Mouse (Mus musculus) kidney, postnatal 10 days (tissue): ENCODE measurements around the gene Slc28a1.
"Not testable (repeated sequence)": the region's sequence is repeated elsewhere in the genome, so short reads cannot be mapped to it uniquely, and the experiment has no call there.

Experiments used
- DNase-seq: peaks from one replicate; pipeline ENCODE4 v3.0.0; 2021; ENCODE audit warnings: mixed read lengths

Slc28a1 gene

DNA sequence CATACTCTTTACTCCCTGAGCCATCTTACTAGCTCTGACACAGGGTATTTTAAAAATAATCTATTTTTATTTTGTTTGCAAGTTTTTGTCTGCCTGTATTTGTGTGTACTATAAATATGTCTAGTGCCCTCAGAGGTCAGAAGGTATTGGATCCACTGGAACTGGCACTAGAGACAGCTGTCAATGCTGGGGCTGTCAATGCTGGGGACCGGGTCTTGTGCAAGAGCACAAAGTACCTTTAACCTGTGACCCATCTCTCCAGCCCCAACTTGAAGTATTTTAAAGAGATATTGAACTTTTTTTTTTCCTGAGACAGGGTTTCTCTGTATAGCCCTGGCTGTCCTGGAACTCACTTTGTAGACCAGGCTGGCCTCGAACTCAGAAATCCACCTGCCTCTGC, 59.3 kb downstream of the Slc28a1 start:
- no peak for DNase-seq

DNA sequence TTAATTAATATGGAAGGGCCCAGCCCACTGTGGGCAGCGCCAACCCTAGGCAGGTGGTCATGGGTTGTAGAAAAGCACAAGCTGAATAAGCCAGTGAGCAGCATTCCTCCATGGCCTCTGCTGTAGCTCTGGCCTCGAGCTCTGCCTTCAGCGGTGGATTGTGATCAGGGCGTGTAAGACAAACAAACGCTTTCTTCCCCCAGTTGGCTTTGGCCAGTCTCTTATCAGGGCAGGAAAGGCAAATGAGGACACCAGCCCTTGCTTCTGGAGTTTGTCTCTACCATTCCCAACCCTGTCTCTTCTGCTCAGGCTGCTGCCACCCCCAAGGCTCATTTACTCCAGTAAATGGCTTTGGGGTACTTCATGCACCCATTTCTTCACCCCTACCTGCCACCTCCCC, 60.1 kb downstream of the Slc28a1 start:
- DNase-seq: no peak

DNA sequence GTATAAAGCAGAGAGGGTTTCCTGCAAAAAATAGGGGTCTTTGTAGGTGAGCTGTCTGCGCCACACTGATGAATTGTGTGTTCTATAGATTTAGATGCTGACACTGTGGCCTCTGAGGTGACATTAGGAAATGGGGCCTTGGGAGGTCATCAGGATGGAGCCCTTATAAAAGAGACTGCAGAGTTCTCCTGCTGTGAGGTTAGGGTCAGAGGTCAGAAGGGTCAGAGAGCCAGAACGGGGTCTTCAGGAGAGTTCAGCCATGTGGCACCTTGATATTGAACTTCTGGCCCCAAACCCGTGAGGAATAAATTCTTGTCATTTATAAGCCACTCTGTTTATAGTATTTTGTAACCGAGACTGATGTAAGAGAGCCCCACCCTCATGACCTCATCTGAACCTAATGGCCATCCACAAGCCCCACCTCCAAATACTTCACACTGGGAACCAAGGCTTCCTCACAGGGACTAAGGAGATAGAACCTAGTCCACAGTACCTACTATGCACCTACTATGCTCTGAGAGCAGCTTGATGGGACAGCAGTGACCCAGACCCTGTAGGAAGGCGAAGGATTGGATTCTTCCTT, 61.7 kb downstream of the Slc28a1 start:
- no peak for DNase-seq

DNA sequence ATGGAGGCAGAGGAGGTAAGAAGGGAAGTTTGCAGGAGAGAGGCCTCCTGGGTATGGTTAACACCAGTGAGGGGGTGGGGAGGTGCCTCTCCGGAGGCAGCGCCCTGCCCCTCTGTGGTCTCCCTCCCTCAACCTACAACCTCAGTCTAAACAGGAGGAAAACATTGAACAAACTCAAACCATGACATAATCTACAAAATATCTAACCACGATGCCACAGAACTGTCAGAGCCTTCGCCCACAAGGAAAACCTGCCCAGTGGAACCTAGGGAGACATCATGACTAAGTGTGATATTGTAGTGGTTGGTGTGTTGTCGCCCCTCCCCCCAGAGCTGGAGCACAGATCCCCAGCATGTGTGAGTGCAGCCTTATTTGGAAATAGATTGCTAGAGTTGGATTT, 64.9 kb downstream of the Slc28a1 start:
- no peak for DNase-seq

DNA sequence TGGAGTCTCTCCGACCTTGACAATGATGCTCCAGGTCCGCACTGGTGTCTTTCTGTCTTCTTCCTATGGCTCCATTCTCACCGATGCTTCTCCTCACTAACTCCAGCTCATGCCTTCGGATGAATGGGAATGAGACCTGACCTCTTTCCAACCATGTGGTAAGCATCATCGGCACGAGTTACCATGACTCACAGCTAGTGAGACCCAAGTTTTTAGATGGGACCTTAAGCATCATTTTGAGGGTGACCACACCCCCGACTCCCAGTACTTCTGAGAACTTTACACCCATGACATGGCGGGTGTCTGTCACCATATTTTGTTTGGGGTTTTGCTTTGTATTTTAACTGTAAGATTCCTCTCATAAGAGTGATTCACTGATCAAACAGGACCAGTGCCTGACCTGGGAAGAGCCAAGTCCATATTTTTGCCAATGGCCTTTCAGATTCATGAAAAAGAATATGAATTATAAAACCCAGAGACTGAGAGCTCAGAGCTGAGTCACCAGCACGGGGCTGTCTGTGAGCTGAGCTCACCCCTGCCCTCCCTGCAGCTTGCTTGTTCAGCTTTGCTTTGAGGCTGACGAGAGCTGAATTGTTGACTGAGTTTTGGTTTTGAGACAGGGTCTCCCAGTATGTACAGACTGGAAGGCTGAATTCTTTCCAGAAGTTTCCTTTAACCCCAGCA, 68.0 kb downstream of the Slc28a1 start:
- no peak for DNase-seq

DNA sequence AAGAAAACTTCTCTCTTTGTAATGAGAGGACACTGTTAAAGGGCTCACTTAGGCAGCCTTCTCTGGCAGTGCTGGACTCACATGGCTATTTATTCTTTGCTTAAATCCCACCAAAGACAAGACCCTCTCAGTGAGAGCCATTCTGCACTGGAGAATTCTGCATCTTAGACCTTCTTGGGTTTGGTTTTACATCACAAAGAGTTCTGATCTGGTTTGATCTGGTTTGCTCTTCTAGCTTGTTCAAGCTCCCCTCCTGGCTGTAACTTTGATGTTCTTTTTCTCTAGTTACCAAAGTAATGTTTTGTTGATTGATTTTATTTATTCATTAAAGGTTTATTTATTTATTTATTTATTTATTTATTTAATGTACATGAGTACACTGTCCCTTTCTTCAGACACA, 68.6 kb downstream of the Slc28a1 start:
- no peak for DNase-seq

DNA sequence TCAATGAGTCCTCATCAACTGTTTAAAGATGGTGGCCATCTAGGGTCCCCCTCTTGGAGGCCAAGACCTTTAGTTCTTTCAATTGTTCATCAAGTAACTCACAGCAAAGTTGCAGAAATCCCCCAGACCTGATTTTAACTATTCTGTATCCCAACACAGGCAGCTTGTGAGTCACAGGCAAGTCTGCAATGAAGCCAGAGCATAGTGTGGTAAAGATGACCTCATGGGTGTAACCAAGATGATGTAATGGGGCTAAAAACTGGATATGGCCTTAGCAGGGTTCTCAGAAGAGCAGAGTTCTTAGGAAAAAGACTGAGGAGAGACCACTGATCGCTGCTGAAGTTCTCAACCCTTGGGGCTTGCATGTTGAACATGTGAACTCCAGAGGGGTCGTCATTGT, 69.5 kb downstream of the Slc28a1 start:
- no peak for DNase-seq

DNA sequence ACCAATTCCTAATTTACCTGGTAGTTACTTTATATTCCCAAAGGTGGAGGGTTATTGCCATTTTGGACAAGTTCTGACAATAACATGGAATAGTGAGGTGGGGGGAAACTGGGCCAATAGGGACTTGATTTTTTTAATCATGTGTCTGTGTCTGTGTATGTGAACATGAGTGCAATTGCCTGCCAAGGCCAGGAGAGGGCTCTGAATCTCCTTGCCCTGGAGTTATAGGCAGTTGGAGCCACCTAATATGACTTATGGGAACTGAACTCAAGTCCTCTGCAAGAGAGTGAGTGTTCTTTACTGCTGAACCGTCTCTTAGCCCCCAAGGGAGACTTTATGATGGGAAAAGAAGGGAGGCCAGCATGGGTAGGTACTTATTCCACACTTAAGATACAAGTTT, 70.1 kb downstream of the Slc28a1 start:
- no peak for DNase-seq

DNA sequence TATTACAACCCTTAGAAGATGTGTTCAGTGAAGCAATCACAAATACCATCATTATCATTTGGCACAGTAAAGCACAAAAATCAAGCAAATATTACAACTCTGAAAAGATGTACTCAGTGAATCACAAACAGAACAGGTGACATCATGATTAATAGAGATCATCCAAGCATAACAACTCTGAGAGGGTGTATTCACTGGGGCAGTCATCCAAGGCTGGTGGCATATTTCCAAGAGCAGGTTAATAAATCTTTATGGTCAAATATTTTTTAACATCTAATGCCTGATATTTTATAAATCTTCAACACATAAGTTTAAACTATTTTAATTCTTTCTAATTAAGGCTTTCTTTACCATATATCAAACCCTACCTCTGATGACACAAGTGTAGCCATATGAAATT, 71.4 kb downstream of the Slc28a1 start:
- DNase-seq: peak; percentile 69

DNA sequence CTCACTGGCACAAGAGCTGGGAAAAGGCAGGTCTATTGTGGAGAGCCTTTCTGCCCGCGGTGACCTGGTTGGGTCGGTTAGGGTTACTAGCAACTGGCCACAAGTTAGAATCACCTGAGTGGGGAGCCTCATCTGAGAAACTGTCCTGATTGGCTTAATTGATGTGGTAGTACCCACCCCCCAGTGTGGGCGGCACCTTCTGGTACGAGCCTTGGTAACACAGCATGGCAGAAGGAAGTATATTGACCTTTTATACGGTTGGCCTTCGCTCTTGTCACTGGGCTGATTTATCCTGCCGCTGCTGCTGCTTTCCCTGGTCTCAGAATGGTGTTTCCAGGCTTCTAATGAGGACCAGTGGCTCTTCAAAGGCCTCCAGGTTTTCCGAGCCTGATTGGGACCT, 74.6 kb downstream of the Slc28a1 start:
- no peak for DNase-seq

DNA sequence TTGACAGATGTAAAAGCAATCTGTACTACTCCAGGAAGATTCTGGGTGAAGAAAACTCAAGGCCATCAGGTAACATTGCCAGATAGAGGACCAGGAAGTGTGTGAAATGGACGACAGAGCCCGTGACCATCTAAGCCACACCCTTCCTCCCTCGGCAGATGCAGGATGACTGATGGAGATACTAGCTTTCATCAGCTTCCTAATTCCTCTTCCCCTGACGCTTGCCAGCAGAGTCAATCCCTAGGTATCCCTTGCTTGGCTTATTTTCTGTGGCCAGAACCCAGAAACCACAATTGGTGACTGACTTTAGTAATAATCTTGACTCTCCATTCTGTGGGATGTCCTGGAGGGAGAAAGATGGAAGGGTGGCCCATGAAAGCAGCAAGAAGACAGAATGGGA, 80.9 kb downstream of the Slc28a1 start:
- DNase-seq: no peak

DNA sequence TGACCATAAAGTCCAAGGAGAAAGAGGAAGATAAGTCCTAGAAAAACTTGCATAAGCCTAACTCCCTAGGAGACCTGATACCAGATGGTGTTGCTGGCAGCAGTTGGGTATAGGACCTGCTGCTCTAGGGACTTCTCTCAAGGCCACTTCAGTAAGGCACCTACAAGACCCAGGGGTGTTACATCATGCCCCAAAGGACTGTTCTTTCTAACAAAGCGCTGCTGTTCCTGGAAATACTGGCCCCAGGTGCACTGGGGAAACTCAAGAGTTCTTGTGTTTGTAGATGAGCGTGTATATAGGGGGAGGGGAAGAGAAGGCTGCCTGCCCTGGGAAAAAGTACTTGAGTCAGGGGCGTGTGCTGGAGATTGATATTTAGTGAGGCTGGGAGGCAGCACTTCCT, 82.2 kb downstream of the Slc28a1 start:
- DNase-seq: no peak

DNA sequence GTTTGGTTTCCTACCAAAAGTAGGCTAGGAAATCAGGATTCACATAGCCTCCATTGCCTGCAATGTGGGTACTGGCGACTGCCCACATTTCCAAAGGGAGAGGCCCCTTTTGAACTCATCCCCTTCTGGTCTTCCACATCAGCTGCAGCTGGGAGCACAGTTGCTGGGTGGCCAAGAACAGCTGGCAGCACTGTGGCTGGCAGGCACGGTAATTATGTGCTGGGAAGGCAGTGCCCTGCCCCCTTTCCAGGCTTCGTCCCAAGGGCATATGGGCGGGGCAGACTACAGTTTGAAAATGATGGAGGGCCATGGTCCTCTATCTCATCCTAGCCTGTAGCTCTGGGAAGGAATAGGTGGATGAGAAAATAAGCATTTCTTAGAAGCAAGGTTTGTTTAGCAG, 83.9 kb downstream of the Slc28a1 start:
- DNase-seq: peak; percentile 22

DNA sequence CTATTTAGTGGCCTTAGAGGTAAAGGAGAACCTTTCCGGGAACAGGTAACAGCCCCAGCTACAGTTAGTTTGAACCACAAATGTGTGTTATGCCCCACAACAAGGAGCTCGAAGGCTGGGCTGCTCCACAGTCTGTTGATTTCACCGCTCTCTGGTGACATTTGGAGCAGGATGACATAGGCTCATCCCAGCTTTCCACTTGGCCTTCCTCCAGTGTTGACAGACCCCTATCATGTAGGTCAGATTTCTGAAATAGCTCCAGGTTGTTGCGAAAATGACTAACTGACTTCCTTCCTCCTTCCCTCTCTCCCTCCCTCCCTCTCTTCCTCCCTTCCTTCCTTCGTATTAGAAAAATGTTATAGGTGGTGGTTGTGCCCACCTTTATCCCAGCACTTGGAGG, 84.5 kb downstream of the Slc28a1 start:
- DNase-seq: peak; percentile 19

DNA sequence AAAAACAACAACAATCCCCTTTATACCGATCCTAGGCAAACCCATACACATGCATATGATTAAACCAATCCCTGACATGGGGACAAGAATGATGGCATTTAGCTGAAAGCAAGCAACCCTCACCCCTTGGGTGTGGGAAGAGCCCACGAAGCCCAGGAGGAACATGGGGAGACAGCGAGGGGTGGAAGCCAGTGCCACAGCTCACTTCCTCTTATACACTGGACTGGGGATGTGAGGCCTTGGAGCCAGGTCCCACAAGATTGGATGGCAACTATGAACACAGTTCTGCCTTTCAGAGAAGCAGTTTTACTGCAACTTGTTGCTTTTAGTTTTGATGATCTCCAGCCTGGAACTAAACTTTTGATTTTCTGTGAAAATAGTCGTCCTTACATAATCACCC, 85.2 kb downstream of the Slc28a1 start:
- DNase-seq: no peak

DNA sequence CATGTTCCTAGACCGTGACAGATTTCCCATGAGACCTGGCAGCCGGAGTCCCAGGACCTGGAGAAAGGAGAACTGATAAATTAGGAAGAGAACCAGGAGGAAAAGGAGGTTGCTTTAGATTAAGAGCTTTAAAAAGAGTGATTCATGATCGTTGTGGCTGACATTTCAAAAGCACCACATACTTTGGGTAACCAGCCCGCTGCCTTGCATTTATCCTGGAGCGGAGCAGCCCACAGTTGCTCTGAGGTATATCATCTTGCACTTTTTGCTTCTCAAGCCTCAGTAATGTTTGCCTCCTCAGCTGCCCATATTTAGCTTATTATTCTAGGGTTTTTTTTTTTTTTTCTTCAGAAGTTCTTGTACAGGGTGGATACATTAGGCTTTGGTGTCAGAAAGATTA, 87.8 kb downstream of the Slc28a1 start:
- no peak for DNase-seq

DNA sequence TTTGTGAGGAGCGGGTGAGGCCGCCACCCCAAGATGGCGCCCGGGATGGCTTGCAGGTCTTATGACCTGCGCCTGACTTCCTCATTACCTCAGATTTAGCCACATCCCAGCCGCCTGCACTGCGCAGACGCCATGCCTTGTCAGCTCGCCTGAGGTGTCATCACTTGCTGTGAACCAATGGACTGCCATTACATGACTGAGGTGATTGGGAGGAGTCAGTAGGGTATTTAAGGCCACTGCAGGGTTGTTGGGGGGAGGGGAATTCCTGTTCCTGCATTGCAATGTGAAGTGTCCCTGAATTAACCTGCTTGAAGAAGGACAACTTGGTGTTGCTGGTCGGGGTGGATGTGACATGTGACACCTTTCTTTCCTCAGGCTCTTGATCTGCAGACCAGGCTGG, 89.0 kb downstream of the Slc28a1 start:
- not testable (repeated sequence) for DNase-seq

DNA sequence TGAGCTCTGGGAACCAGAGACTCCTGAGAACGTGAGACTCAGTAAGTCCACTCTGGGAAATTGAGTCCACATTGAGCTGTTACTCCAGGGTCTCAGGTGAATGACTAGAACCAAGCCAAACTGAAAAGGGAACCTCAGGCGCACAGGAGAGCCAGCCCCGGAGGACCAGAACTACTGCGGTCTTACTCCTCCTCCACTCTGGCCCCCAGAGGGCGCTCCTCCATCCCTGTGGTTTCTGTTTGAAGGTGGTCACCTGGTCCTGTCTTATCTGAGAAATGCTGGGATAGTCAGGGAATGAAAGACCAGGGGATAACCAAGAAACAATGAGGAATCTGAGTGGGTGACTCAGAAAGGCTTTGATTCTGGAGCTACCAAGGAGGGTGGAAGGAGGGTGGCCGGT, 94.3 kb downstream of the Slc28a1 start:
- DNase-seq: peak; percentile 88

DNA sequence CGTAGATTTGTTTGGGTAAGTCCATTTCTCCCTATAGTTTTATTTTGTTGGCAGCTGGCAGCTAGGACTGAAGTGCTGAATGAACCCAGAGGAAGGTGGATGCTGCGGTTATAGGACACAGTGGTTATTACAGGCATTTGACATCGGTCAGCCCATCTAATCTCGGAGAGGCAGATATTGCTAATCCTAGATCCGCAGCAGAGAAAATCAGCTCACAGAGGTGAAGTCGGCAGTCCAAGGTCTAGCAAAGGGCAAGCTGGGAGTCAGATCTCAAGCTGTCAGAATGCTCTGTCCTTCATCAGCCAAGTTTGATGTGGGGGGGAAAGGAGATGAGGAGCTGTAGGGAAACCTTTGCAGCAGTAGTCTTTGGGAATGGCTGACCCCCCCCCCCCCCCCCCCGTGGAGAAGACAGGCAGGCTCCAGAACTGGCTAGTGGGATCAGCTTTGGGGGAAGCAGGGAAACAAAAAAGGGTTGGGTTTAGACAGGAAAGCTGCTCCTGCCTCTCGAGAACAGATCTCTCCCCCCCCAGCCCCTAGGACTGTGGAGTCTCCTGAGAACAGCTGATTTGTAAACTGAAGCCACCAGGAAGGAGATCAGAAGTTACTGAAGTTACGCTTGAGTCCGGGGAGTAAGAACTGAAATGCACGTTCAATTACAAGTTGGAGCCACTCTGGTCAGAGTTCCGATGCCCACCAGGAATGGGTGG, 95.5 kb downstream of the Slc28a1 start:
- no peak for DNase-seq

DNA sequence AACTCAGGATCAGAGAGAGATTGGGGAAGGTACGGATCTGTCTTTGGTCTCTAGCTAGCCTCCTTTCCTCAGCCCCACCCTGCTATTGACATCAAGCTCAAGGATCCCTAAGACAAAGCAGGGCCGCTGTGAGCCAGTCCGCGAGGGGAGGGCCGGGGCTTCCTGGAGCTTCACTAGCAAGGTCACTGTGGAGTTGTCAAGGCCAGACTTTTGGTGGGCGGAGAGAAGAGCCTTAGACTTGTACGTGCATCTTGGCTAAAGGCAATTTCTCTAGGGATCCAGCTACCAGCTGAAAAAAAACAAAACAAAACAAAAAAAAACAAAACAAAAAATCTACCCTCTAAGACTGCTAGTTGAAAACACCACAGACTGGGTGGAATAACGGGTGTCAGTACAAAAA, 97.2 kb downstream of the Slc28a1 start:
- peak; percentile 70 for DNase-seq

DNA sequence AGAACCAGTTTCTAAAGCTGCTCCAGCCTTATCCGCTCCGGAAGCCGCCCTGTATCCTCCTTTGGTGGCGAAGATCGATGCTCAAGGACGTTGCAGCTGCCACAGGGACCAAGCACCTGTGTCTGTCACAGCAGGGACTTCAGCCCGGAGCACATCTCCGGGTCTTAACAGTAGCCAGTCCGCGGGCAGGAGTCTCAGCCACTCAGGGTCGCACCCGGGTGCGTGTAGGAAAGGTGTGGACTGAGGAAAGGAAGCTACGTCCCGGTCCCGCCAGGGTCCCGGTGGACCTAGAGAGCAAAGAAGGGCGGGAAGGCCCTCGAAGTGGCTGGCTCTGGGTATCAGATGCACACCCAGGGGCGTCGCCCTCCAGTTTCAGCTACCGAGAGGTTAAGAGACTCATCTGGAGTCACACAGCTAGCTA, 97.7 kb downstream of the Slc28a1 start:
- peak; percentile 85 for DNase-seq

DNA sequence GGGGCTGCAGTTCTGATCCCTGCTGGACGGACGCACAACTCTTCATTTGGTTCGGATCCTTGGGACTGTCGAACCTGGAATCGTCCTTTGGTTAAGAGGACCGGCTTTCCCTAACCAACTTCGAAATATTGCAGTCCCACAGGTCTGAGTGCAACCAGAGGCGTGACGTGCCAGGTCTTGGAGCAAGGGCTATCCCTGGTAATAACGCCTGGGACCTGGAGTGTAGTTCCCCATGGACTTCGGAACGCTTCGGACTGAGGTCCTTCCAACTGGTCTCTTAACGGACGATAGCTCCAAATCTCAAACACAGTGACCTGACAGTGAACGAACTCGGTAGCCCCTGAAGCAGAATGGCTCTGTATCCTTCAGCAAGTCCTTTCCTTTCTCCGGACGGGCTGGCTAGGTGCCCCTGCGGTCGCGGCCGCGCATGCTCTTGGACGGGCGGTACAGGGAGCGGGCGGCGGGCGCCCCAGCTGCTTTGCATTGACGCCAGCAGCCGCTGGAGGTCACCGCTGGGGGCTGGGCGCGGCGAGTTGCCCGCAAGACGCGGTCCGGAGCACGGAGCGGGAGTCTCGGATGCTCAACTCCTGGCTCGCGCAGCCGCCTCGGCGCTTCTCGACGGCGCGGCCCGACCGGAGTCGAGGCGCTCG, 98.2 kb downstream of the Slc28a1 start:
- peak; percentile 98 for DNase-seq

DNA sequence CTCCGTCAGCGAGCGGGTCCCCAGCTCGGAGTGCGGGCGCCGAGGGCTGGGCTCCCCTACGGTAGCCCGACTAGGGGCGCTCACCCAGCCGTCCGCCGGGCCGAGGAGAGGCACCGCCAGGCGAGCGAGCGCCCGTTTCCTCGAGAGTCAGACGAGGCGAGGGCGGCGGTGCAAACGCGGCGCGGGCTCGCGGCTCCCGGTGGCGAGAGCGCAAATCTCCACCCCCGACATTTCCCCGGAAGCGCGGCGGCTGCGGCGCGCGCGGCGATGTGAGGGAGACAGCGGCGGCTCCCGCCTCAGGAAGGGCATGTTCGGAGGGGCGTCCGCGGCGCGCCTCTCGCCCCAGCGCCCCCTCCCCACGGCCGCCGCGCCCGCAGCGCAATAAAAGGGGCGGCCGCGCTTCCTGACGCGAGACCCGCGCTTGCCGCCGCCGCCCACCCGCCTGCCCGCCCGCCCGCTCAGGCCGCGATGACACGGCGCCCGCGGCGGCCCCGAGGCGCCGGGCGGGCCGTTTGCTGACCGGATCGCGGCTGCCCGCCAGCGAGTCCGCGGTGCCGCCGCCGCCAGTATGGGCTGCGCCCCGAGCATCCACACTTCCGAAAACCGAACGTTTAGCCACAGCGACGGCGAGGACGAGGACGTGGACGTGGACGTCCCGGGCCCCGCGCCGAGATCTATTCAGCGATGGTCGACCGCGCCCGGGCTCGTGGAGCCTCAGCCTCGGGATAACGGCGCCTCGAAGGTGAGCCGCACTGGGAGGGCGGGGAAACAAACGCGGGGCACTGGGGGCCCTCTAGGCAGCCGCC, 99.0 kb downstream of the Slc28a1 start, which contains the start of gene Pde8a:
Gene Pde8a, plus strand, starts transcription at position 250 of the 806 bp plus-strand sequence.
- peak; percentile 66 for DNase-seq
